In the genomic region with DNA sequence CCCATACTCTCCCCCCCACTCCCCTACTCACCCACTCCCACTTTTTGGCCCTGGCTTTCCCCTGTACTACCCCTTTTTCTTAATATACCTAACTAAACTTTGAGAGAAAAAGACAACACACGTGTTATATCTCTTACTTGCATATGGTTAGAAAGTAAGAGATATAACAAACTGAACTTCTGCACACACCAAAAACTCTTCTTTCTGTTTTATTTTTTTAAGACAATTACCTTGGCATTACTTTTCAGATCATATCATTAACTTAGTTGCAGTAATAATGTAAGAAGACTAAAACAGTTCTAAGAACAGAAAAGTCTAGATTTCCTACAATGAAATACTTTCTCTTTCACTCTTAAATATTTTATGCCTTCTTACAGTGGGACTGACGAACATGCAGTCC, we compare ENCODE assay signal across 27 mouse cellular contexts.
DNase-seq lines count a peak whose midpoint lies in the region; ATAC-seq and TF ChIP-seq lines count a peak whose summit lies in the region.
"Had no signal": no experiment of that assay in that cellular context is flagged by ENCODE, and none has a peak within 500 bp of the region (broad histone marks: within the 10 kb centered on the region; RNA-seq: fewer than 3 reads in every experiment).

No protein-coding gene starts in this region.

- TF ChIP-seq RAD21 in MEL (IDR thresholded peaks at IDR 0.05; ENCODE audit: low read depth, low read length) = no peak

- peaks cover 53% of the 10 kb centered on the region for H3K4me1 ChIP-seq in megakaryocyte, embryonic 14.5 days
- H3K4me1 ChIP-seq in MEL (ENCODE audit: control insufficient read depth in 1 of 2, insufficient read depth in 2 of 2, low read length in 2 of 2) = peaks cover 14 to 48% of the 10 kb centered on the region in 2 experiments

- intact Hi-C loops in gastrocnemius, adult 2 months (cut with DNase I) = loop anchor here (5.0 kb wide), 1 partner anchor 33 kb away; no protein-coding TSS in a partner anchor

- peak overlapping the region; percentile 34 for H3K9ac ChIP-seq in MEL (ENCODE audit: control insufficient read depth, low read depth, low read length, poor library complexity, severe bottlenecking)
- H3K9ac ChIP-seq: embryonic facial prominence, embryonic 13.5 days; embryonic facial prominence, embryonic 15.5 days; forebrain, embryonic 12.5 days had no signal

- no peaks in the 10 kb centered on the region for H3K9me3 ChIP-seq in megakaryocyte, embryonic 14.5 days
- H3K9me3 ChIP-seq in MEL (replicated peaks; ENCODE audit: insufficient read depth, low read length) = no peaks in the 10 kb centered on the region
- H3K9me3 ChIP-seq: embryonic facial prominence, embryonic 13.5 days; embryonic facial prominence, embryonic 15.5 days; forebrain, embryonic 10.5 days; forebrain, embryonic 12.5 days; G1E had no signal

- peak; percentile 73 to 87 for TF ChIP-seq EP300 in MEL (IDR thresholded peaks at IDR 0.05; ENCODE audit: low read depth in 1 of 2, low read length in 2 of 2)

- peak overlapping the region; percentile 42 for H3K4me3 ChIP-seq in megakaryocyte, embryonic 14.5 days (replicated peaks)
- H3K4me3 ChIP-seq in MEL (ENCODE audit: control insufficient read depth in 1 of 2, insufficient read depth in 1 of 2, low read depth in 2 of 2, low read length in 2 of 2) = peak overlapping the region; percentile 32 to 71; a peak in 3 of 4 replicates
- H3K4me3 ChIP-seq in gastrocnemius, adult 2 months = no peak overlapping the region
- H3K4me3 ChIP-seq: embryonic facial prominence, embryonic 13.5 days; embryonic facial prominence, embryonic 15.5 days; erythroblast, embryonic 14.5 days; forebrain, embryonic 10.5 days; forebrain, embryonic 12.5 days had no signal

- DNase-seq in MEL (ENCODE audit: low read depth, low spot score) = peak; percentile 52
- no peak for DNase-seq in adrenal gland, adult 18-20 months (ENCODE audit: low spot score in 2 of 2)
- no peak for DNase-seq in gastrocnemius, adult 2 months
- DNase-seq: adrenal gland, adult 2 months; adrenal gland, postnatal 10 days; adrenal gland, postnatal 25 days; B cell, adult 2 months; cerebellum, adult 11 months; cerebellum, adult 18-20 months; cerebellum, adult 8-10 months; cerebellum, adult 9-11 months; cerebellum, postnatal 14 days; cerebellum, postnatal 36 days; embryo, embryonic 11 days had no signal

- TF ChIP-seq POLR2A in MEL (IDR thresholded peaks at IDR 0.05; ENCODE audit: control insufficient read depth in 1 of 2, insufficient read depth in 1 of 2, low read depth in 1 of 2, low read length in 2 of 2, poor library complexity in 1 of 2) = no peak

- no peaks in the 10 kb centered on the region for H3K36me3 ChIP-seq in megakaryocyte, embryonic 14.5 days (replicated peaks; ENCODE audit: low read length)
- H3K36me3 ChIP-seq in MEL (ENCODE audit: control insufficient read depth in 1 of 2, insufficient read depth in 2 of 2, low read length in 2 of 2) = peaks cover 0 to 47% of the 10 kb centered on the region in 2 experiments; a peak in 2 of 4 replicates
- H3K36me3 ChIP-seq: embryonic facial prominence, embryonic 13.5 days; embryonic facial prominence, embryonic 15.5 days; forebrain, embryonic 10.5 days; forebrain, embryonic 12.5 days had no signal

- TF ChIP-seq CTCF in MEL (IDR thresholded peaks at IDR 0.05 in 2 of 3, conservative IDR thresholded peaks at IDR 0.05 in 1 of 3; ENCODE audit: control insufficient read depth in 1 of 3, insufficient read depth in 1 of 3, low read depth in 2 of 3, low read length in 3 of 3, poor library complexity in 1 of 3, severe bottlenecking in 1 of 3) = no peak
- TF ChIP-seq CTCF in gastrocnemius, adult 2 months (IDR thresholded peaks at IDR 0.05) = no peak

- H3K79me2 ChIP-seq in MEL (ENCODE audit: control insufficient read depth, insufficient read depth, low read length, poor library complexity) = peaks cover 10% of the 10 kb centered on the region

- peak overlapping the region; percentile 49 for H3K27ac ChIP-seq in MEL (ENCODE audit: control insufficient read depth, low read depth, low read length)
- H3K27ac ChIP-seq in gastrocnemius, adult 2 months = no peak overlapping the region
- H3K27ac ChIP-seq: embryonic facial prominence, embryonic 13.5 days; embryonic facial prominence, embryonic 15.5 days; forebrain, embryonic 10.5 days; forebrain, embryonic 12.5 days had no signal

- H3K27me3 ChIP-seq in megakaryocyte, embryonic 14.5 days (replicated peaks) = no peaks in the 10 kb centered on the region
- no peaks in the 10 kb centered on the region for H3K27me3 ChIP-seq in MEL (ENCODE audit: control insufficient read depth in 1 of 2, insufficient read depth in 2 of 2, low read length in 2 of 2)
- H3K27me3 ChIP-seq: CH12.LX; embryonic facial prominence, embryonic 13.5 days; embryonic facial prominence, embryonic 15.5 days; forebrain, embryonic 12.5 days had no signal

- no peak for ATAC-seq in megakaryocyte, adult 5-6 weeks (ENCODE audit: poor library complexity, severe bottlenecking)
- peak; percentile 46 for ATAC-seq in inflammation-experienced regulatory T-cells, adult 6 months
- ATAC-seq in activated CD4-positive, CD25-positive, alpha-beta regulatory T cell, adult 4 months = no peak
- ATAC-seq: forebrain, embryonic 14.5 days; forebrain, embryonic 16.5 days had no signal

TF ChIP-seq in MEL, 35 proteins besides CTCF, POLR2A, EP300 and RAD21:
- TF ChIP-seq MAX (IDR thresholded peaks at IDR 0.05; ENCODE audit: low read length) (peak; percentile 66; the same call in 1 of the 2 replicates), ZNF384 (IDR thresholded peaks at IDR 0.05; ENCODE audit: low read depth, low read length) (peak; percentile 57; the same call in 1 of the 2 replicates), ZMIZ1 (IDR thresholded peaks at IDR 0.05; ENCODE audit: low read depth, low read length) (no peak), MYC (IDR thresholded peaks at IDR 0.05; ENCODE audit: low read depth, low read length) (peak; percentile 38; the same call in 1 of the 2 replicates), ELF1 (IDR thresholded peaks at IDR 0.05; ENCODE audit: low read depth, low read length) (no peak), MXI1 (IDR thresholded peaks at IDR 0.05; ENCODE audit: low read depth, low read length) (peak; percentile 79), MYB (IDR thresholded peaks at IDR 0.05; ENCODE audit: low read depth, low read length) (peak; percentile 53; the same call in 1 of the 2 replicates), USF2 (IDR thresholded peaks at IDR 0.05; ENCODE audit: borderline replicate concordance in 1 of 2, insufficient read depth in 1 of 2, low read depth in 1 of 2, low read length in 2 of 2) (no peak), ETS1 (IDR thresholded peaks at IDR 0.05; ENCODE audit: low read depth, low read length) (peak; percentile 71), GATA1 (IDR thresholded peaks at IDR 0.05; ENCODE audit: low read depth, low read length) (peak; percentile 54; the same call in 1 of the 2 replicates), USF1 (IDR thresholded peaks at IDR 0.05; ENCODE audit: low read depth, low read length) (peak; percentile 9; the same call in 1 of the 2 replicates), GABPA (IDR thresholded peaks at IDR 0.05; ENCODE audit: low read depth, low read length) (no peak), TCF12 (IDR thresholded peaks at IDR 0.05; ENCODE audit: low read depth, low read length) (peak; percentile 84)
